Comparison of ENCODE assay signal across 1 mouse cellular context in the genomic region with DNA sequence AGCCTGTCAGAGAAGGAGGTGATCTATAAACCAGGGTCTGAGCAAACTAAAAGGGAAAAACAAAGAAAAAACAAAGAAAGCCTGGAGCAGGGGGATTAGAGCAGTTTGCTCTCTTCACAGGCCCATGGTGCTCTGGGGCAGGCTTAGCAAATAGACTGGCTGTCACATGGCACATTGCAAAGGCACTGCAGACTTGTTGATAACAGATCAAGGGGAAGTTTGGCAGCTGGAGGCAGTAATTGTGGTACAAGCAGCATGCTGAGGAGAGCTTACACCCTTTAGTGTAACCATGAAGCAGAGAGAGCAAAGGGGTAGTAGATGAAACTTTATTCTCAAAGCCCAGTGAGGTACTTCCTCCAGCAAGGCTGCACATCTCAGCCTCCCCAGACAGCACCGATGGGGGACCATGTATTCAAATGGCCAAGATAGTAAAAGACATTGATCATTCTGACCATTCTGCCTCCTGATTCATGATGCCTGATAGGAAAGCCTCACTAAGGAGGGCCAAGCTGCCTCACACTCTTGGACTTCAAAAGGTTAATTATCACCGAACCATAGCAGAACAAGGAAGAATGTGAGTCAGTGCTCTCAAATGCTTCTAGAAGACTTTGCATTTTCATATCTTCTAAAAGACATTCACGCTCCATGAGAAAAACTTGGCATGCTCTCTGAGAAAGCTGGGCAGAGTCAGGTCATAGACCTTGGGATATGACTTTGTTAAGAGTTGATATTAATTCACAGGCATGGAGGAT.
TF ChIP-seq lines count a peak whose summit lies in the region.

No protein-coding gene starts in this region.

TF ChIP-seq in MEL, 35 proteins besides CTCF, POLR2A, EP300 and RAD21 (continued from another document):
- TF ChIP-seq MYC (IDR thresholded peaks at IDR 0.05; ENCODE audit: low read depth, low read length), result peak; percentile 63
- TF ChIP-seq RCOR1 (IDR thresholded peaks at IDR 0.05; ENCODE audit: low read depth, low read length), result no peak
- no peak for TF ChIP-seq MAFK (IDR thresholded peaks at IDR 0.05; ENCODE audit: borderline replicate concordance, low read depth, low read length)
- TF ChIP-seq TBP (IDR thresholded peaks at IDR 0.05; ENCODE audit: low read depth, low read length), result 0 out of 2 replicates have a peak, but pooled peaks have one; percentile 15
- no peak for TF ChIP-seq E2F4 (IDR thresholded peaks at IDR 0.05; ENCODE audit: borderline replicate concordance, low read depth, low read length)
- no peak for TF ChIP-seq POLR2AphosphoS2 (IDR thresholded peaks at IDR 0.05; ENCODE audit: low read length)
TF ChIP-seq in MEL: peak in this region for 8.
